In the genomic region with DNA sequence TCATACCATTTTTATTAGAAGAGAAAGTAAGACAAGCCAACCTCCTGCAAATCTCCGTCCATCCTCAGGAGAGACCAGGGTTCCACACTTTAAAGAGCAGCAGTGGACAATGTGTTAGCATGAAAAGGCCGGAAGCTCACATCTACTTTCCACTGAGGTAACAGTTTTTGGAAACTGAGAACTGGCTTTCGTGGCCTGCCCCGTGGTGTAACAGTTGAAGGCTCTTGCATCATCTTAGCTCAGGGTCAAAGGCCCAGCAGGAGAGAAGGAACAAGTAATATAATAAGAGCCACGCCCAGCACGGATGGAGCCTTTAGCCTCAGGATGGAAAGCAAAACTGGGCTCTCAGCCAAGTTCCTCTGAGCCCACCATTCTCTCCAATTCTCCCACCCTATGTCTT, we compare ENCODE assay signal across 10 mouse cellular contexts. TPM values are rescaled to one million over a fixed set of nuclear protein-coding genes. Genes with fewer than 3 reads are reported as not detected.
A peak's percentile ranks its signal among the peaks of the same experiment; 100 is the strongest.
DNase-seq lines count a peak whose midpoint lies in the region; ATAC-seq and TF ChIP-seq lines count a peak whose summit lies in the region.
"Had no signal": no experiment of that assay in that cellular context is flagged by ENCODE, and none has a peak within 500 bp of the region (broad histone marks: within the 10 kb centered on the region; RNA-seq: fewer than 3 reads in every experiment).

No protein-coding gene starts in this region.

- H3K9me3 ChIP-seq in forebrain, embryonic 16.5 days (ENCODE audit: control insufficient read depth, low read length) = no peaks in the 10 kb centered on the region
- H3K9me3 ChIP-seq in forebrain, embryonic 13.5 days (replicated peaks) = no peaks in the 10 kb centered on the region
- H3K9me3 ChIP-seq in lung, postnatal 0 days (ENCODE audit: low read length) = no peaks in the 10 kb centered on the region
- no peaks in the 10 kb centered on the region for H3K9me3 ChIP-seq in stomach, postnatal 0 days (ENCODE audit: control insufficient read depth, low read length)
- H3K9me3 ChIP-seq: liver, embryonic 15.5 days had no signal

- 50% methylated on average over 6 of the region's 6 CpGs for WGBS in forebrain, embryonic 16.5 days
- 68% methylated on average over 6 of the region's 6 CpGs for whole genome bisulfite sequencing in forebrain, embryonic 13.5 days
- WGBS in lung, postnatal 0 days = 44% methylated on average over 6 of the region's 6 CpGs
- 49% methylated on average over 6 of the region's 6 CpGs for WGBS in stomach, postnatal 0 days

- ATAC-seq in forebrain, embryonic 16.5 days = 0 out of 2 replicates have a peak, but pooled peaks have one; percentile 10
- no peak for ATAC-seq in forebrain, embryonic 13.5 days
- no peak for ATAC-seq in lung, postnatal 0 days
- ATAC-seq in stomach, postnatal 0 days (ENCODE audit: low FRiP score, low TSS enrichment) = peak; percentile 56; the same call in 1 of the 2 replicates

- H3K27me3 ChIP-seq in forebrain, embryonic 16.5 days (replicated peaks; ENCODE audit: control insufficient read depth, insufficient read depth, low read length) = no peaks in the 10 kb centered on the region
- no peaks in the 10 kb centered on the region for H3K27me3 ChIP-seq in forebrain, embryonic 13.5 days
- H3K27me3 ChIP-seq in lung, postnatal 0 days (replicated peaks; ENCODE audit: insufficient read depth, low read length) = no peaks in the 10 kb centered on the region
- no peaks in the 10 kb centered on the region for H3K27me3 ChIP-seq in stomach, postnatal 0 days (ENCODE audit: control insufficient read depth, insufficient read depth, low read length)
- H3K27me3 ChIP-seq: liver, embryonic 15.5 days had no signal

- H3K27ac ChIP-seq in forebrain, embryonic 16.5 days (ENCODE audit: low read length) = no peak overlapping the region
- no peak overlapping the region for H3K27ac ChIP-seq in forebrain, embryonic 13.5 days
- H3K27ac ChIP-seq in lung, postnatal 0 days (ENCODE audit: low read length) = no peak overlapping the region
- H3K27ac ChIP-seq in stomach, postnatal 0 days (replicated peaks) = 0 out of 2 replicates have a peak overlapping the region, but pooled peaks have one; percentile 35
- H3K27ac ChIP-seq in left cerebral cortex, adult 2 months = no peak overlapping the region
- no peak overlapping the region for H3K27ac ChIP-seq in layer of hippocampus, adult 2 months
- H3K27ac ChIP-seq: liver, embryonic 15.5 days had no signal

- H3K4me2 ChIP-seq in forebrain, embryonic 16.5 days (ENCODE audit: low read length) = no peak overlapping the region
- H3K4me2 ChIP-seq in forebrain, embryonic 13.5 days = no peak overlapping the region
- no peak overlapping the region for H3K4me2 ChIP-seq in lung, postnatal 0 days (replicated peaks; ENCODE audit: low read depth, low read length)
- no peak overlapping the region for H3K4me2 ChIP-seq in stomach, postnatal 0 days (replicated peaks; ENCODE audit: low read depth)
- H3K4me2 ChIP-seq: liver, embryonic 15.5 days had no signal

- H3K9ac ChIP-seq in forebrain, embryonic 16.5 days (replicated peaks; ENCODE audit: low read depth, low read length) = no peak overlapping the region
- no peak overlapping the region for H3K9ac ChIP-seq in forebrain, embryonic 13.5 days
- no peak overlapping the region for H3K9ac ChIP-seq in lung, postnatal 0 days (replicated peaks; ENCODE audit: low read depth)
- H3K9ac ChIP-seq in stomach, postnatal 0 days (ENCODE audit: low read length) = no peak overlapping the region
- H3K9ac ChIP-seq: liver, embryonic 15.5 days had no signal

- no peak overlapping the region for H3K4me3 ChIP-seq in forebrain, embryonic 16.5 days (replicated peaks; ENCODE audit: low read length)
- no peak overlapping the region for H3K4me3 ChIP-seq in forebrain, embryonic 13.5 days
- H3K4me3 ChIP-seq in lung, postnatal 0 days (ENCODE audit: low read depth, low read length) = no peak overlapping the region
- H3K4me3 ChIP-seq in stomach, postnatal 0 days (ENCODE audit: low read depth, low read length) = no peak overlapping the region
- no peak overlapping the region for H3K4me3 ChIP-seq in left cerebral cortex, adult 2 months
- no peak overlapping the region for H3K4me3 ChIP-seq in layer of hippocampus, adult 2 months
- H3K4me3 ChIP-seq: liver, embryonic 15.5 days had no signal

- TF ChIP-seq EP300 in lung, postnatal 0 days (IDR thresholded peaks at IDR 0.05) = no peak
- no peak for TF ChIP-seq EP300 in stomach, postnatal 0 days (optimal IDR thresholded peaks at IDR 0.05)

- no peaks in the 10 kb centered on the region for H3K36me3 ChIP-seq in forebrain, embryonic 16.5 days (ENCODE audit: control insufficient read depth, insufficient read depth)
- H3K36me3 ChIP-seq in forebrain, embryonic 13.5 days (ENCODE audit: poor library complexity, severe bottlenecking) = no peaks in the 10 kb centered on the region
- no peaks in the 10 kb centered on the region for H3K36me3 ChIP-seq in lung, postnatal 0 days (ENCODE audit: insufficient read depth, low read length)
- H3K36me3 ChIP-seq in stomach, postnatal 0 days (ENCODE audit: control insufficient read depth, insufficient read depth, low read length) = no peaks in the 10 kb centered on the region
- H3K36me3 ChIP-seq: liver, embryonic 15.5 days had no signal

- intact Hi-C loops in left cerebral cortex, adult 2 months (cut with DNase I) = no loop called here

- H3K4me1 ChIP-seq in forebrain, embryonic 16.5 days (replicated peaks; ENCODE audit: control insufficient read depth, insufficient read depth, low read length) = 0 out of 2 replicates have a peak, but pooled peaks cover 3% of the 10 kb centered on the region
- no peaks in the 10 kb centered on the region for H3K4me1 ChIP-seq in forebrain, embryonic 13.5 days
- H3K4me1 ChIP-seq in lung, postnatal 0 days (ENCODE audit: insufficient read depth, low read depth, low read length) = peaks cover 8% of the 10 kb centered on the region; the same call in 1 of the 2 replicates
- H3K4me1 ChIP-seq in stomach, postnatal 0 days (replicated peaks; ENCODE audit: control insufficient read depth, insufficient read depth) = no peaks in the 10 kb centered on the region

- no peak for TF ChIP-seq CTCF in lung, postnatal 0 days (IDR thresholded peaks at IDR 0.05)
- TF ChIP-seq CTCF in stomach, postnatal 0 days (IDR thresholded peaks at IDR 0.05; ENCODE audit: low read depth) = no peak
- no peak for TF ChIP-seq CTCF in left cerebral cortex, adult 2 months (IDR thresholded peaks at IDR 0.05)
- no peak for TF ChIP-seq CTCF in layer of hippocampus, adult 2 months (conservative IDR thresholded peaks at IDR 0.05)

- peak; percentile 55 to 62 for DNase-seq in lung, adult 18-20 months
- no peak for DNase-seq in lung, postnatal 0 days (ENCODE audit: low spot score)
- DNase-seq in kidney, postnatal 36 days = peak; percentile 27 to 30
- peak; percentile 37 for DNase-seq in stomach, postnatal 0 days (ENCODE audit: low spot score)
- no peak for DNase-seq in left cerebral cortex, adult 2 months (ENCODE audit: extremely low spot score in 1 of 2, low spot score in 2 of 2)
- no peak for DNase-seq in layer of hippocampus, adult 2 months (ENCODE audit: low spot score in 2 of 2)
- DNase-seq: cerebellum, adult 11-12 months had no signal

RNA-seq across cellular contexts. Expression of a gene that starts 12.1 kb away (rescaled TPM):
- 207 and 277 TPM in 2 replicates for polyA plus RNA-seq in forebrain, embryonic 16.5 days (2015; fragmentation: Nextera tagmentation; extraction: Ambion mirVana)
- polyA plus RNA-seq in forebrain, embryonic 13.5 days (2015; fragmentation: Nextera tagmentation; extraction: Ambion mirVana) = 53.1 and 61.1 TPM in 2 replicates
- polyA plus RNA-seq in lung, postnatal 0 days (2015; fragmentation: Nextera tagmentation; extraction: Ambion mirVana) = 23.1 and 24.8 TPM in 2 replicates
- polyA plus RNA-seq in stomach, postnatal 0 days (2015; fragmentation: Nextera tagmentation; extraction: Ambion mirVana) = 34.7 and 41.1 TPM in 2 replicates
- total RNA-seq in left cerebral cortex, adult 2 months (2021) = 100 to 1,000 TPM; 299 to 307 TPM
- 100 to 1,000 TPM; 210 to 212 TPM for total RNA-seq in layer of hippocampus, adult 2 months (2021)

Comparison
In these comparisons a context has a peak if more than half of its experiments do, and no peak if none do; other contexts are left out.
1. ATAC-seq: peak in forebrain, embryonic 16.5 days (single experiment) and stomach, postnatal 0 days (single experiment); none in forebrain, embryonic 13.5 days (single experiment) and lung, postnatal 0 days (single experiment).
2. DNase-seq: peak in lung, adult 18-20 months (2 of 2), kidney, postnatal 36 days (2 of 2) and stomach, postnatal 0 days (single experiment); none in lung, postnatal 0 days (single experiment), left cerebral cortex, adult 2 months (0 of 2) and layer of hippocampus, adult 2 months (0 of 2).